Mouse (Mus musculus) heart, adult 8-10 months (tissue): ENCODE measurements around the gene Abhd17c. TPM values are rescaled to one million over a fixed set of nuclear protein-coding genes. Genes with fewer than 3 reads are reported as not detected.
"Not testable (repeated sequence)": the region's sequence is repeated elsewhere in the genome, so short reads cannot be mapped to it uniquely, and the experiment has no call there.

Source experiments
- DNase-seq: peaks from one replicate; pipeline ENCODE4 v3.0.0; 2022; ENCODE audit warnings: low spot score
- total RNA-seq, 4 experiments: library from RNA; stranded (reverse); gene quantifications; 2 replicates each; pipeline ENCODE4 v1.2.4; 2022

Abhd17c gene
- 10 to 100 TPM; 28.0 to 31.6 (median 28.8) TPM for total RNA-seq

DNA sequence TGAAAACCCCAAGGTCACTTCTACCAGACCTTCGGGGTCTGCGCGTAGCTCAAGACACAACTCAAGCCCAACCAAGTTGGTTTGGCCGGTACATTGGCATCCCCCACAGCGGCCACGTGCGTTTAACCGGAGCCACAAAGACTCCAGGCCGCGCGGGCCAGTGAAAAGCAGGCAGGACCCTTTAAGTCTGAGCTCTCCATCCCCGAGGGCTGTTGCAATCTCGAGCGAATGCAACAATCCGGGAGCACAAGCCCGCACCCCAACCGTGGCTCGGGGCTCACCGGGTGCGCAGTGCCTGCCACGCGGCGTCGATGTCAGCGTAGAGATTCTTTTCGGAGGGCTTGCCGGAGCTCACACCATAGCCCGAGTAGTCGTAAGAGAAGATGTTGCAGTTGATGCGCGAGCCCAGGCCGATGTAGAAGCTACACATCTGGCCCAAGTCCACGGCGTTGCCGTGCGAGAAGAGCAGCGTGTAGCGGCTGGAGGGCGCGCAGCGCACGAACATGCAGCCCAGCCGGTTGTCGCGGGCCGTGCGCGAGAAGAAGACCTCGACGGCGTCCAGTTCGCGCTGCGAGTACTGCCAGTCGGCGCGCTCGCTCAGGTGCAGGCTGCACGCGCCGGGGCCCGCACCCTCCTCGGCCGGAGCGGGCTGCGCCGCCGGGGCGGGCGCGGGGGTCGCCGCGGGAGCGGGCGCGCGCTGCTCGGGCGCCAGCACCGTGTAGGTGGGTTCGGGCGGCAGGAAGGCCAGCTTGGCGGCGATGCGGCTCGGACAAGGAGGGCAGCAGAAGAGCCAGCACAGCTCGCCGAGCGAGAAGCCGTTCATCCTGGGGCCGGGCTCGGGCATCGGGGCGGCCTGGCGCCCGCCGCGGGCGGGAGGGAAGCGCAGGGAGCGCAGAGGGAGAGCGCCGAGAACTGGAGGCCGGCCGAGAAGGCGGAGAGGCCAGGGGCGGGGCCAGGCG lies at the start of gene Abhd17c:
Abhd17c (minus strand) TSS at position 893 of the 959 bp plus-strand sequence.
- DNase-seq: peak; percentile 22

DNA sequence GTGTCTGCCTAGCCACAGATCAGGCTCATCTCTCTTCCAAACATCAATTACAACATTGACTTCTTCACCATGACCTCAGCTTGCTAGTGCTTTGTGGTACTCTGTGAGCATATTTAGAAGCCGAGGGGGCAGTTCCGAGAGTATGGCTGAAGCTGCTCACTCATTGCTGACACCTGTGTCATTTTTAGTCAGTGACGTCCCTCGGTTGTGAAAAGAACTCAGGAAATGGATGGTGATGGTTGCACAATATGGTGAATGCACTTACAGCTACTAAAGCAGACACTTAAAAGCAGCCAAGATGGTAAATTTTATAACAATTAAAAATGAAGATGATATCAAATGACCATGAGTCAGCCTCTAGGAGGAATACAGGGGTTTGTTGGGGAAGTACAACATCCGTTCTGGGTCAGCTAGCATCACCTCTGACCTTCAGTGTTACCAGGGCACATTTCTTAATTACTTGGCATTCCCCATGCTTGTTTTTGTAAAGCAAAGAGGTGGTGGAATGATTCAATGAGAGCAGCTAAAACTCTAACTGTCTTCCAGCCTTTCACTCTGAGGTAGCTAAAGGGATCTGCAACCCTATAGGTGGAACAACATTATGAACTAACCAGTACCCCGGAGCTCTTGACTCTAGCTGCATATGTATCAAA lies 45.6 kb upstream of the Abhd17c start:
- no peak for DNase-seq

DNA sequence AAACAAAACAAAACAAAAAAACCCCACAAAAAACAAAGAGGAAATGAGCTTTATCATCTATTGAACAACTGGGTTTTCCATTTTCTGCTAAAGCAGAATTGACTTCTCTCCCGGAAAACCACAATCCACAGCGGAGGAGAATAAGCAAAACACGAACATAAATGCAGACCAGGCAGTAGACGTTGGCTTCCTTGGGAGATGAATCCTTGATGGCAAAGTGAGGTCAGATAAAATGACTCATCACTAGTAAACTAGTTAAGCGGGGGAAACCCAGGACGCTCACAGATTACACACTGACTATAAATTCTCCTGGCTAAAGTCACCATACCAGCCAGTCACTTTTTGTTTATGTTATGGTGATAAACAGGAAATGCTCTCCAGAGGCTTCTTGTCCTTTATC lies 44.5 kb upstream of the Abhd17c start:
- DNase-seq: no peak

DNA sequence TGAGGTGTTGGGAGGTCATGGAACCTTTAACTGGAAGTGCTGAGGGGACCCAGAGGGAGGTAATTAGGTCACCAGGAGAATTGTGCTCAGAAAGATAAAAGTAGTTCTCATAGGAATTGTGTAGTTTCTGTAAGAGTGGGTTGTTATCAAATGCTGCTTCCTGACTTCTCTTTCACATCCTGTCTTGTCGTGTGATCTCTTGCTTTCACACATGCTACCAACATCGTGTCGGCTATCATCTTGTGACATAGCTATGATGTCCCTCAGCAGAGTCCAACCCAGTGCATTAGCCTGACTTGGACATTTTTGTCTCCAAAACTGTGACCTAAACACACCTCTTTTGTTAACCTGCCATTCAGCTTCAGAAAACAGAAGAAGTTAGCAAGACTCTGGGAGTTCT lies 40.6 kb upstream of the Abhd17c start:
- no peak for DNase-seq

DNA sequence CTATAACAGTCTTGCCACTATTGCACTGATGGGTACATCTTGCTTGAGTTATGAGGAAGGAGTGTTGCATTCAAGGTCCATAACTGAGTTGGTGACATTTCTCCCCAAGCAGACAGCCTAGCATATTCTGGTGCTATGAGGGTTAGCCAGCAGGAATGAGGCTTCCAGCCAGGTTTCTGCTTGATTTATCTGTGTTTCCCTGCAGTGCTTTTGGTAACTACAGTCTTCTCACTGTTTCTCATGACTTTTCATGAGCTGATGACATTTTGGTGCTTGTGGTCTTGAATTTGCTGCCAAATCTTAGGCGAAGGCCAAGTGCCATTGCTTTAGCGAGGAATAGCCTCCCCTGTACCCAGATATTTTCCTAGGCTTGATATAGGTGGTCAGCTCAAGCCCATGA lies 39.8 kb upstream of the Abhd17c start:
- DNase-seq: no peak

DNA sequence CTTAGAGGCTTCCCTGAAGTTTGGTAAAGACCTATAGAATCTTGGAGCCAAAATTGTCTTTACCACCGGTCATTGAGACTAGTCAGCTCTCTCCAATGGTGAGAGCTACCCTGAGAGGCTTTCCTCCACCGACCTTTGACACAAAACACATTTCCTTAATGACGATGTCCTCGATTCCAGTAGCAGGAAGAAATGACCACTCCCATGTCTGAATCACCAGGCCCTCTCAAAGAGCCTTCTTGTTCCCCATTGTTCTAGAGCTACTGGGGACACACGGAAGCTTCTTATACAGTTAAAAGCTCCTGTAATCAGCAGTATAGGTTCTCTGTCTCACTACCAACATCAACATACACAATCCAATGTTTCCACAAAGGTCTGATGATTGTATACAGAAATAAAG lies 36.5 kb upstream of the Abhd17c start:
- no peak for DNase-seq

DNA sequence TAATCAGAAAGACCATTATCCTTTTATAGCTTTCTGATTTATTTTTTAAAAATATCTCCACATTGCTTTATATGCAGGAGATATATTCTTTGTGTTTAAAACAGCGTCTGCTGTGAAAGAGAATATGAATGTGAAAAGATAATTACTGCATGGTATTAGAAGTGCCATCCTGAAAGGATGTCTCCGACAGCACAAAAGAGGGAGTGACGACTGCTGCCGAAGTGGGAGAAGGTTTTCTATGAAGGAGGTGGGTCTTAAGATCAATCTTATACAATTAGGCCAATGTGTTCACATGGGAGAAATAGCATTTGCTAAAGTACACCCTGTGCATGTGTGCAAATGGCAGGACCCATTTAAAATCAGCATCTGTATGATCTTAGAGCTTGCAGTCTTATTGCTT lies 33.5 kb upstream of the Abhd17c start:
- DNase-seq: no peak

DNA sequence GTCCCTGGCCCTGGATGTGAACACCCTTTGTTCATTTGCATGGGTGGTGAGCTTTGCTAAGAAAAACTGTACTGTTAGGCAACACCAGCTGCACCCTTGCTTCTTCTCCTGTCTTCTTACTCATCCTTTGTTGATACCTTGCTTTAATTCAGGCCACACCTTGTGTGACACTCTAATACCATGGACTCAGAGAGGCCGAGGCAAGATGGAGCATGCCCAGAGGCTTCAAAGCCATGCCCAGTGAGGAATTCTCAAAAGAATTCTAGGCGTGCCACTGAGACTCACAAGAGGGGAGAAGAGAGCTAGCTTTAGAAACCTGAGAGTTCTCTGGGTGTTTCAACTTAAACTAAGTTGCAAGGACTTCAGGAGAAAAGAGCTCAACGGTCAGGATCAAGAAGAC lies 33.0 kb upstream of the Abhd17c start:
- DNase-seq: no peak

DNA sequence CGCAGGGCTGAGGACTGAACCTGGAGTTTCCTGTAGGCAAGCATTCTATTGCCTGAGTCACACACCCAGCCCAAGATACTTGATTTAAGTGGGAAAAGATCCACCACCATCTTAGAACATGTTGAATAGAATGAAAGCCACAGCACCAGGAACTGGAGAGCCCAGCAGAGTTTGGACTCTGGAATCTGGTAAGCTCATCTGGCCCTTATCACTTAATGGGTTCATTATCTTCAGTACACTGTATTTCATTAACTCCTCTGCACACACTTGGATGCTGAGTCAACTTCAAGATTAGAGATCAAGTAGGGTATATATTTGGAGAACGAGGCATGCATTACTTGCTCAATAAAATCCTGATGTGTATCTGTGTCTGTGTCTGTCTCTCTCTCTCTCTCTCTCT lies 27.1 kb upstream of the Abhd17c start:
- not testable (repeated sequence) for DNase-seq

DNA sequence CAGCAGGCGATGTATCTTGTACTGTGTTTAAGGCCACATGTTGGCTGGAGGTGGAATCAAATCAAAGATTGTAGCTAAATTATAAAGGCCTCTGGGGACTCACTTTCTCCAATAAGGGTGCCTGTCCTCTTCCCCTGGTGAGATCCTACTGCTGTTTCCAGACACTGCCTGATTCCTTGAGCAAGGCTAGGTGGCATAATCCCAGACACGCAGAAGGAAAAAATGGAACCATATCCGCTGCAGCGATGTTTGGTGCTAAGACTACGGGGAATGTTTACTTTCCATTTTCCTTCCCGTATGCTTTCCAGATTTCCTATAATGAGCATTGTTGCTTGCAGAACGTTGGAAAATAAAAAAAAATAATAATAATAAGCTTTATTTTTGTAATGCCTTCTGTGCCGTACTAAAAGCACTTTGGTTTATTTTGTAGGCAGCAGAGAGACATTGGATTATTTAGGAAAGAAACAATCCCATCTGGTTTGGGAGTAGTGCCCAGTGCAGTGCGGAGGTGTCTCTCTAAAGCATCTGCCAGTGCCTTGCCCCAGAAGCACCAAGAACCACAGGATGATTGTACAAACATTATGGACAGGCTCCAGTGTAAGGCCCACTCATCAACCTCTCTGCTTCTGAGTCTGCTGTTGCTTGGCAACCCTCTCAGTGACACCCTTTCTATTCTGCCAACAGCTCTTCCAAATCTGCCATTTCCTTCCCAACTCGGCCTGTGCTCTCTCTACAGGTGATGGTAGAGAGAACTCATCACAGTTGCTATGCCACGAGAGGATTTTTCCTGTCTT lies 23.2 kb upstream of the Abhd17c start:
- DNase-seq: no peak

DNA sequence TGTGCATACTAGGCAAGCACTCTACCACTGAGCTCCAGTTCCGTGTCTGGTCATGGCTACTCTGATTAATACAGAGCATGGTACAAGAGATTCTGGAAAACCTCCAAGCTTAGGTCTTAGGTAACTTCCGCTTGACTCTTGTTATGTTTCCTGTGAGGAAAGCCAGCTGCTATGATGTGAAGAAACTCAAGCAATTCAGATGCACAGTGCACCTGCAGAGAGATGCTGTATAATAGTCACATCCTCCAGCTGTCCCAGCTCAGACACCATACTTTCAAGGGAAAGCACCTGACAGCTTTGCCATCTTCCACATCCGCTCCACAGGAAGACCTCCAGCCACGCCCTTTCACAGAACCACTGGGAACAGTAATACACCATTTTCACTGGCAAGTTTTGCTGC lies 21.7 kb upstream of the Abhd17c start:
- no peak for DNase-seq

DNA sequence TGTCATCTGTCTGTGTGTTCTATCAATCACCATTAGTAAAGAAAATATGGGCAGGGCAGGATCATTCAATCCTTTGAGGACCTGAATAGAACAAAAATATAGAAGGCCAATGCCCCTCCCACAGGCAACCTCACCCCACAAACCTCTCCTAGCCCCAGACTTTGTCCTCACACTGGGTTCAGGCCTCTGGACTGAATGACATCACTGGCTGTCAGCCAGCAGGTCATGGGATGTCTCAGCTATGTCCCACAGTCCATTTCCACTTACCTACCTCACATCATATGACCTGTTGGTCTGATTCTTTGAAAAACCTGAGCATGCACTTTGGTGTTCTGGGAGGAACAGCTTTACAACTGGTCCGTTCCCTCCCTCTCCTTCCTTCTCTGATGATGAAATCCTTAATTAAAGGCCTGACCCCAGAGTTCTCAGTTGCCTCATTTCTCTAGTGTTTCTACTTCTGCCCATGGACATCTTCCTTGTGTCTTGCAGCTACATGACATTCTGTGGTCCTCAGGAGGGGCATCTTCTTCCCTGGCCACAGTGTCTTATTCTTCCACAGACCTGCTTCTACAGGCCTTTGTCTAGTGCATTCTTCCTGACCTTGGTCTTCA lies 19.6 kb upstream of the Abhd17c start:
- no peak for DNase-seq

DNA sequence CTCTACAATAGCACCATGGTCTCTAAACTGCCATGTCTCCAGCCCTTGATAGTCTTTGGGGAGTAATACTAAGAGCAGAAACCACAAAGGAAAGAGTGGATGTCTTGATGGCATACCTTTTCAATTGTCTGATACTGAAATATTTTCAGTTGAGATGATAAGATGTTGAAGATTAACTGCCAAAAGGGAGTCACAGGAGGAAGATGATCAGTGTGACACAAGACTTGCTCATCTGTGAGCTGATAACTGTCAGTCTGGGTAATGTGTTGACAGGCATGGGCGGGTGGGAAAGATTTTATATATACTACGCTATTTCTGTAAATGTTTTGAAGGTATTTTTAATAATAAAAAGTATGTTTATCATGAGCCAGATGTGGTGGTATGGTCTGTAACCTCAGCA lies 16.7 kb upstream of the Abhd17c start:
- DNase-seq: no peak

DNA sequence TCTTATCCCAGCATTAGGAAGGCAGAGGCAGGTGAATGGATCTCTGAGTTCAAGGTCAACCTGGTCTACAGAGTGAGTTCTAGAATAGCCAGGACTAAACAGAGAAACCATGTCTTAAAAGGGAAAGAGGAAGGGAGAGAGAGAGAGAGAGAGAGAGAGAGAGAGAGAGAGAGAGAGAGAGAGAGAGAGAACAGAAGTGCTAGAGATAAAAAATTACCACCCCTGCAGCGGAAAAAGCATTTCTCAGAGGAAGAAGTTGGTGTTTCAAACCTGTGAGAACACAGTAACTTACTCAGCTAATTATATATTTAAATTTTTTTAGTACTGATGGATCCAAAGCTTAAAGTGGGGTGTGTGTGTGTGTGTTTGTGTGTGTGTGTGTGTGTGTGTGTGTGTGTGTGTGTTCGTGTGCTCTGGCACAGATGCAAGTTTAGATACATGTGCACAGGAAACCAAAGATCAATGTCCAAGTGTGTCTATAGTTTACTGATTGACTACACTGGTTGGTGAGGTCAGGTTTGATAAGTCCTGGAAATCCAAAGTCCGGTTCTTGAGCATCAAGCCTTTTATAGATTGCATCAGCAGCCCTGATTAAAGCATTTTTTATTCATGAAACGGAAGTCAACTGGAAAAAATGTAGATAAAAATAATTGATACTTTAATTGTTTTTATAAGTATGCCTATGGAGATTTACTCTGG lies 15.2 kb upstream of the Abhd17c start:
- DNase-seq: no peak

DNA sequence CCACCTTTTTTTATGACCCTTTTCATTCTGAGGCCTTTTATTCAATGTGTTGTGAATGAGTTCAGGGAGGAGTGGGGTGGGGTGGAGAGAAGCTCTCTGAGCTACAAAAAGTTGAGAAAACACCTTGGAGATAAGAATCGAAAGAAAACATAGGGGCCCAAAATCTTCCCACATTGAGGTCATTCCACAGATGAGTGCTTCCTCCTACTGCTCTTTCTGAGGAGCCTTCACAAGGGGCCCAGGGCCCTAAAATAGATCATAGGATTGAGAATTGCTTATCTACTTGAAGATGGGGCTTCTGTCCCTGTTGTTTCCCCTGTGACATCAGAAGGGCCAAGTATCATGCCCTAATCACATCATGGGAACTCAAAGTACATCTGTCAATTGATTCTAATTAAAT lies 14.3 kb upstream of the Abhd17c start:
- DNase-seq: no peak

DNA sequence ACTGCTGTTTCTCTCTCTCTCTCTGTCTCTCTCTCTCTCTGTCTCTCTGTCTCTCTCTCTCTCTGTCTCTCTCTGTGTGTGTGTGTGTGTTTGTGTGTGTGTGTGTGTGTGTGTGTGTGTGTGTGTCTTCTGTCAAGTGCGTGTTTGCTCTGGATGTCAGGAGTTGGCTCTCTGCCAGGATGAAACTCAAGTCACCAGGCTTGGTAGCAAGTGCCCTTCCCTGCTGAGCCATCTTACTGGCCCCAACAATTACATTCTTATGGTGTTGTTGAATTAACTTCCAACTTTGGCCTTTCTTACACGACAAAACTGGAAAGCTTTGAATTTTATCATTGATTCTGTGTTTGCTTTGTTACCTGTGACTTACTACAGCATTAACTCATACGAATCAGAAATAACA lies 13.6 kb upstream of the Abhd17c start:
- DNase-seq: no peak

DNA sequence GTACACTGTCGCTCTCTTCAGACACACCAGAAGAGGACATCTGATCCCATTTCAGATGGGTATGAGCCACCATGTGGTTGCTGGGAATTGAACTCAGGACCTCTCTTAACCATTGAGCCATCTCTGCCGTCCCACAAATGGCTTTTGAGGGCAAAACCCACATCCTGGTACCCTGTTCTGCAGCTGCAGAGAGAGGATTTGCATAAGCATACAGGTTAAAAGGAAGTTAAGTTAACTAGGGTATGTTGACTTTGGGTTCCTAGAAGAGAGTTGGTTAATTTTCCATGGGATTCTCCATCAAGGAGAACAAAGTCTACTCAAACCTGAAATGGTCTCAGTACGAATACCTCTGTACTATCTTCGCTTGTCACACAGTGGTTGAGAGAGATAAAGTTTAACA lies 13.2 kb upstream of the Abhd17c start:
- DNase-seq: no peak

DNA sequence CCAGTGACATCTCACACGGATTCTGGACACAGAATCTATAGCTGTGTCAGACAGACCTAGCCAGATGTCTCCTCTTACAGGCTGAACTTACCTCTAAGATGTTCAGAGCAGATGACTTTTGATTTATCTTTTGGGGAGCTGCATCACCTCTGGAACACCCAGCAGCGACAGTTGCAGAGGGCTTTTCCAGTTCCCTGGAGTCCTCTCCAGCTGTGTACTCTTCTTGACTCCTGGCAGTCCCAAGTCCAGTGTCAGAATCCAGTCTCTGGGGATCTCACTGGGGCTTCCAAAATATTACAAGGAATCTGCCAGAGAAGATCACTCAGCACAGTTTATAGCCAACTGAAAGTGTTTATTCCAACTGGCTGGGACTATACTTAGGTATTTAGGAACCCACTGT lies 12.7 kb upstream of the Abhd17c start:
- DNase-seq: no peak

DNA sequence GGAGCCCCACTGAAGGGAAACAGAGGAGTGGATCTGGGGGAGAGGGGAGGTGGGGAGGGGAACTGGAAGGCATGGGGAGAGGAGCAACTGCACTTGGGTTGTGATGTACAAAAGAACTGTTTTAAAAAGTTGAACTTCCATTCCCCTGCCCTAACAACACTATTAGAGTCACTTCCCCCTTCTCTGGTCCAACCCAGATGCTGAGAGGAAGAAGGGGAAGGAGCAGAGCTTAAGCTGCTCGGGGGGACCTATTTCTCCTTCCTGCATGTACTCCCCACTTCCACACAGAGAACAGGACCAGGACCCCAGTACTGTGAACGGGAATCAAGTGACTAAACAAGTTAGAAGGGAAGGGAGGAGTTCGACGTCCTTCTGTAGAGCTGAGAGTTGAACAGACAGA lies 11.9 kb upstream of the Abhd17c start:
- no peak for DNase-seq

DNA sequence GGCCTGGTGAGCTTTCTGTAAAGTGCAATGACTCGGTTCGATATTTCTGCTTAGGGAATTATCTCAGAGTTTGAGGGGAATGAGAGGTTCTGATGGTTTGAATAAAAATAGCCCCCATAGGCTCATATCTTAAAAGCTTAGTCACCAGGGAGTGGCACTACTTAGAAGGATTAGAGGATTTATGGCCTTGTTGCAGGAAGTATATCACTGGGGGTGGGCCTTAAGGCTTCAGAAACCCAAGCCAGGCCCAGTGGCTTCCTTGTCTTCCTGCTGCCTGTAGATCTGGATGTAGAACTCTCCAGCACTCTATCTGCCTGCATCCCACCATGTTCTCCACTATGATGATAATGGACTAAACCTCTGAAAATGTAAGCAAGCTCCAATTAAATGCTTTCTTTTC lies 7.7 kb upstream of the Abhd17c start:
- DNase-seq: no peak

DNA sequence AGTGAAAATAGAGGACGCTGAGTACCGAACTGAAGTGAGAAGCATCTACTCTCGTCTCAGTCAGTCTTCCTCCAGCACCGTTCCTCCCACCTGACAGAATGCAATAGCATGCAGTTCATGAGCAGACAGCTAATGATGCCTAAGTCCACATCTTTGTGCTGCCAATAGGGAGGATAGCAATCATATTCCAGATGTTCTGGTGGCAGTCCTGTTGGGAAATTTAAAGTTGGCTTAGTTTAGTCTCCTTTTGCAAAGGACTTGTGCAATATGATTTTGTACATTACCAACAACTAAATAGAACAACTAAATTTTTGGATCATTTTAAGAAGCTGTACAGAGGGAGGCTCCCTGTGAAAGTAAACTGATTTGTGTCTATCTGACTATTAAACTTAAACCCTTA lies 2.1 kb upstream of the Abhd17c start:
- no peak for DNase-seq
